Mouse (Mus musculus): ENCODE results near the gene Olfr877. TPM values are rescaled to one million over a fixed set of nuclear protein-coding genes. Genes with fewer than 3 reads are reported as not detected.

Olfr877 gene
- not detected in 2 replicates for total RNA-seq (2014; rRNA removed)
- not detected in 2 replicates for polyA plus RNA-seq (2012; rRNA removed)

GRCm38 (mm10) chr9:37853969-37854368, at the start of gene Olfr877:
Gene Olfr877 (plus strand): TSS chr9:37854269.
- no peak within 1 kb of the TSS for H3K27ac ChIP-seq (replicated peaks; ENCODE audit: insufficient read depth, low read depth, low read length)
- H3K27me3 ChIP-seq (ENCODE audit: control insufficient read depth, insufficient read depth, low read length), result no peaks in the 10 kb centered on the region
- WGBS, result 77% methylated on average over 4 of the region's 4 CpGs
- H3K9ac ChIP-seq (ENCODE audit: low read depth, low read length), result no peak within 1 kb of the TSS
- no peak within 1 kb of the TSS for H3K4me3 ChIP-seq (ENCODE audit: insufficient read depth, low read depth, low read length)
- H3K79me2 ChIP-seq (ENCODE audit: control insufficient read depth, insufficient read depth, low read length), result no peaks in the 10 kb centered on the region
- TF ChIP-seq POLR2A (IDR thresholded peaks at IDR 0.05; ENCODE audit: extremely low read depth, insufficient read depth, low read length) (no peak), CTCF (IDR thresholded peaks at IDR 0.05; ENCODE audit: low read depth, low read length) (no peak)
- no peaks in the 10 kb centered on the region for H3K36me3 ChIP-seq (ENCODE audit: control insufficient read depth, insufficient read depth, low read length)
- no peak for DNase-seq (ENCODE audit: extremely low read depth, low read depth, low spot score)
- no peaks in the 10 kb centered on the region for H3K4me1 ChIP-seq (ENCODE audit: control insufficient read depth, insufficient read depth, low read length)

DNA sequence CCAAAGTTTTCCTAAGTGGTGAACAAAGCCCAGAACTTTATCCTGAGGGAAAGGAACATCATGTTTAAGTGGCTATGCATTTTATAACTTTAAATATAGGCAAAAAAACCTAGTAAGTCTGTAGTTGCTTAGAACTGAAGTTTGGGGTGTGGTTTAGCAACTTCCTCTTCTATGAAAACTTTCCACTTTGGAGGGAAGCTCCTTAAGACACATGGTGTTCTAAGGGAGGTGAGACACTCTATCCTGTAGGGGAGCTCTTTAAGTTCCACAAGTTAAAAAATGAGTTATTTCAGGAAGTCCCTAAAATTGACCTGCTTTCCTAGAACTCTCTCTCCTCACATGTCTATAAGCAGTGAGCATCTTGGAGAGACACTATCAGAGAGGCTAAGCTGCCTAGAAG, 46.8 kb upstream of the Olfr877 start:
- Histone ChIP-seq H3K4me1 (ENCODE audit: control insufficient read depth, insufficient read depth, low read length) (no peaks in the 10 kb centered on the region), H3K27ac (replicated peaks; ENCODE audit: insufficient read depth, low read depth, low read length) (no peak overlapping the region), H3K27me3 (ENCODE audit: control insufficient read depth, insufficient read depth, low read length) (no peaks in the 10 kb centered on the region), H3K36me3 (ENCODE audit: control insufficient read depth, insufficient read depth, low read length) (no peaks in the 10 kb centered on the region), H3K79me2 (ENCODE audit: control insufficient read depth, insufficient read depth, low read length) (no peaks in the 10 kb centered on the region), H3K4me3 (ENCODE audit: insufficient read depth, low read depth, low read length) (no peak overlapping the region), H3K9ac (ENCODE audit: low read depth, low read length) (no peak overlapping the region)
- TF ChIP-seq CTCF (IDR thresholded peaks at IDR 0.05; ENCODE audit: low read depth, low read length) (no peak), POLR2A (IDR thresholded peaks at IDR 0.05; ENCODE audit: extremely low read depth, insufficient read depth, low read length) (no peak)
- DNase-seq (ENCODE audit: extremely low read depth, low read depth, low spot score), result no peak

DNA sequence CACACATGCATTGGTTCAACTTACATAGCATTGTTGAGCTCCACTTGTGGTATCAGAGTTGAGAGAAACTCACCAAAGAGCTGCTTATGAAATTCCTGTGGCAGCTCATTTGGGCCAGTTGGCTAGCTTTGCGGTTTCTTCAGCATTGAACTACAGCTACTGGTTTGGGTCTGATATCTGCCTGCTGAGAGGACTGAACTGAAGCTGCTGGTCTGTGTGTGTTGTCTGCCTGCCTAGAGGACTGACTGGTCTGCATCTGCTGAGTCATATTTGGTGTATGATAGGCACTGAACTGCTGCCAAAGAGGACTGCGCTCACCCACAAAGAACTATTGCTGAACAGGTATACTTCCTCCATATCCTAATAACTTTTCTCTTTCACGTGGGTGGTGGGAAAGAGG, 45.6 kb upstream of the Olfr877 start:
- Histone ChIP-seq H3K27ac (replicated peaks; ENCODE audit: insufficient read depth, low read depth, low read length) (no peak overlapping the region), H3K4me3 (ENCODE audit: insufficient read depth, low read depth, low read length) (no peak overlapping the region), H3K79me2 (ENCODE audit: control insufficient read depth, insufficient read depth, low read length) (no peaks in the 10 kb centered on the region), H3K4me1 (ENCODE audit: control insufficient read depth, insufficient read depth, low read length) (no peaks in the 10 kb centered on the region), H3K9ac (ENCODE audit: low read depth, low read length) (no peak overlapping the region), H3K36me3 (ENCODE audit: control insufficient read depth, insufficient read depth, low read length) (no peaks in the 10 kb centered on the region), H3K27me3 (ENCODE audit: control insufficient read depth, insufficient read depth, low read length) (no peaks in the 10 kb centered on the region)
- DNase-seq (ENCODE audit: extremely low read depth, low read depth, low spot score), result no peak
- 87% methylated on average over 3 of the region's 3 CpGs for WGBS
- TF ChIP-seq CTCF (IDR thresholded peaks at IDR 0.05; ENCODE audit: low read depth, low read length), result no peak
- no peak for TF ChIP-seq POLR2A (IDR thresholded peaks at IDR 0.05; ENCODE audit: extremely low read depth, insufficient read depth, low read length)

GRCm38 (mm10) chr9:37808976-37809375, 45.1 kb upstream of the Olfr877 start:
- no peak for DNase-seq (ENCODE audit: extremely low read depth, low read depth, low spot score)

DNA sequence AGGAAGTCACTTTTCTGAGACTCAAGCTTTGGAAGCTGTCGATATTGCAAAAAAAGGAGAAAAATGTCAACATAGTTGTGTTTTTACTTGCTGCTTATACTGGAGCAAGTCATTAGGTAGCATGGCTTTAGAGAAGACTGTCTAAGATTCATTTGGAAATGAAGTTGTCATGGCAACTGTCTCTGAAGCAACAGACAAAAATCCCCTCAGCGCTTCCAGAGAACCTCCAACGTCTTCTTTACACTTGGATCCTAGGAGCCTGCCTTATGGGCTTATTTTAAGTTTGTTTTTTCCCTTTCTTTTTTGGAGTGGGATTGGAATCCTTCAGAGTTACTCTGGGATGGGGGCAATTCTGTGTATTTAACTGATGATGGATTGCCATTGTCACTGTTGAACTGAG, 39.4 kb upstream of the Olfr877 start:
- no peaks in the 10 kb centered on the region for H3K27me3 ChIP-seq (ENCODE audit: control insufficient read depth, insufficient read depth, low read length)
- H3K4me3 ChIP-seq (ENCODE audit: insufficient read depth, low read depth, low read length), result no peak overlapping the region
- 91% methylated on average over 3 of the region's 3 CpGs for WGBS
- H3K79me2 ChIP-seq (ENCODE audit: control insufficient read depth, insufficient read depth, low read length), result no peaks in the 10 kb centered on the region
- H3K9ac ChIP-seq (ENCODE audit: low read depth, low read length), result no peak overlapping the region
- no peaks in the 10 kb centered on the region for H3K4me1 ChIP-seq (ENCODE audit: control insufficient read depth, insufficient read depth, low read length)
- TF ChIP-seq POLR2A (IDR thresholded peaks at IDR 0.05; ENCODE audit: extremely low read depth, insufficient read depth, low read length) (no peak), CTCF (IDR thresholded peaks at IDR 0.05; ENCODE audit: low read depth, low read length) (no peak)
- DNase-seq (ENCODE audit: extremely low read depth, low read depth, low spot score), result no peak
- no peak overlapping the region for H3K27ac ChIP-seq (replicated peaks; ENCODE audit: insufficient read depth, low read depth, low read length)
- H3K36me3 ChIP-seq (ENCODE audit: control insufficient read depth, insufficient read depth, low read length), result no peaks in the 10 kb centered on the region

More at GRCm38 (mm10) chr9:37808976-37809375, 45.1 kb upstream of the Olfr877 start:
- Histone ChIP-seq H3K4me3 (ENCODE audit: insufficient read depth, low read depth, low read length) (no peak overlapping the region), H3K79me2 (ENCODE audit: control insufficient read depth, insufficient read depth, low read length) (no peaks in the 10 kb centered on the region), H3K4me1 (ENCODE audit: control insufficient read depth, insufficient read depth, low read length) (no peaks in the 10 kb centered on the region), H3K9ac (ENCODE audit: low read depth, low read length) (no peak overlapping the region), H3K27ac (replicated peaks; ENCODE audit: insufficient read depth, low read depth, low read length) (no peak overlapping the region), H3K36me3 (ENCODE audit: control insufficient read depth, insufficient read depth, low read length) (no peaks in the 10 kb centered on the region), H3K27me3 (ENCODE audit: control insufficient read depth, insufficient read depth, low read length) (no peaks in the 10 kb centered on the region)
- no peak for TF ChIP-seq POLR2A (IDR thresholded peaks at IDR 0.05; ENCODE audit: extremely low read depth, insufficient read depth, low read length)
- TF ChIP-seq CTCF (IDR thresholded peaks at IDR 0.05; ENCODE audit: low read depth, low read length), result no peak
- 64% methylated on average over 2 of the region's 2 CpGs for WGBS

- no peaks in the 10 kb centered on the region for H3K27me3 ChIP-seq (ENCODE audit: control insufficient read depth, insufficient read depth, low read length)
Measured at GRCm38 (mm10) chr9:37829881-37830280, 24.2 kb upstream of the Olfr877 start.

More at GRCm38 (mm10) chr9:37829881-37830280, 24.2 kb upstream of the Olfr877 start:
- Histone ChIP-seq H3K9ac (ENCODE audit: low read depth, low read length) (no peak overlapping the region), H3K27ac (replicated peaks; ENCODE audit: insufficient read depth, low read depth, low read length) (no peak overlapping the region), H3K36me3 (ENCODE audit: control insufficient read depth, insufficient read depth, low read length) (no peaks in the 10 kb centered on the region), H3K79me2 (ENCODE audit: control insufficient read depth, insufficient read depth, low read length) (no peaks in the 10 kb centered on the region), H3K4me1 (ENCODE audit: control insufficient read depth, insufficient read depth, low read length) (no peaks in the 10 kb centered on the region), H3K4me3 (ENCODE audit: insufficient read depth, low read depth, low read length) (no peak overlapping the region)
- TF ChIP-seq POLR2A (IDR thresholded peaks at IDR 0.05; ENCODE audit: extremely low read depth, insufficient read depth, low read length) (no peak), CTCF (IDR thresholded peaks at IDR 0.05; ENCODE audit: low read depth, low read length) (no peak)
- no peak for DNase-seq (ENCODE audit: extremely low read depth, low read depth, low spot score)

Measured in liver, adult 2 months (tissue).